Mouse (Mus musculus): Measurements from ENCODE around the gene Itgb8.

Gene Itgb8

GRCm38 (mm10) chr12:119146031-119146430 is 92.6 kb downstream of the Itgb8 start:
- DNase-seq (ENCODE audit: low spot score): no peak

- DNase-seq (ENCODE audit: low spot score): no peak
Measured at GRCm38 (mm10) chr12:119137946-119138345, 100.7 kb downstream of the Itgb8 start.

- DNase-seq (ENCODE audit: low spot score): no peak
Measured at GRCm38 (mm10) chr12:119113522-119114135, 125.0 kb downstream of the Itgb8 start.

- no peak for DNase-seq (ENCODE audit: low spot score)
Measured at GRCm38 (mm10) chr12:119110091-119110490, 128.5 kb downstream of the Itgb8 start.
